Mouse (Mus musculus) R1 (cell line): ENCODE data around the gene Dhrs7.

Source experiments
- DNase-seq: peaks from one replicate; pipeline ENCODE4 v3.0.0-alpha.2; 2018; ENCODE audit warnings: low read depth, low spot score

Dhrs7 gene

GRCm38 (mm10) chr12:72655775-72656174 lies 8.9 kb downstream of the Dhrs7 start:
- no peak for DNase-seq

- peak; percentile 59 for DNase-seq
These were observed 10.0 kb downstream of the Dhrs7 start for GRCm38 (mm10) chr12:72654698-72655097.

GRCm38 (mm10) chr12:72649611-72650330 lies 14.9 kb downstream of the Dhrs7 start, which contains the start of gene Gm4756:
Gene Gm4756 (minus strand): TSS chr12:72649661.
- peak; percentile 97 for DNase-seq

- peak; percentile 83 for DNase-seq
These were observed 15.8 kb downstream of the Dhrs7 start for GRCm38 (mm10) chr12:72648921-72649320.

GRCm38 (mm10) chr12:72638025-72638424 lies 26.7 kb downstream of the Dhrs7 start:
- DNase-seq: no peak

GRCm38 (mm10) chr12:72628751-72629150 lies 36.0 kb downstream of the Dhrs7 start:
- DNase-seq: no peak

GRCm38 (mm10) chr12:72622853-72623496 lies 41.7 kb downstream of the Dhrs7 start:
- DNase-seq: no peak

- DNase-seq: no peak
These were observed 43.3 kb downstream of the Dhrs7 start for GRCm38 (mm10) chr12:72621441-72621840.

- no peak for DNase-seq
These were observed 43.9 kb downstream of the Dhrs7 start for GRCm38 (mm10) chr12:72620856-72621255.

GRCm38 (mm10) chr12:72612053-72612452 lies 52.7 kb downstream of the Dhrs7 start:
- DNase-seq: no peak
